Mouse (Mus musculus): ENCODE measurements around the gene Amt.

GRCm38 (mm10) chr9:108341139-108341475 is 44.5 kb downstream of the Amt start:
- no peak for TF ChIP-seq CTCF (IDR thresholded peaks at IDR 0.05; ENCODE audit: insufficient read depth, low read length)
- no peak for TF ChIP-seq POLR2A (IDR thresholded peaks at IDR 0.05; ENCODE audit: borderline replicate concordance, extremely low read depth, low read depth, low read length)

Measured in lung, adult 2 months (tissue).